ENCODE assay signal across 12 mouse cellular contexts in the genomic region with DNA sequence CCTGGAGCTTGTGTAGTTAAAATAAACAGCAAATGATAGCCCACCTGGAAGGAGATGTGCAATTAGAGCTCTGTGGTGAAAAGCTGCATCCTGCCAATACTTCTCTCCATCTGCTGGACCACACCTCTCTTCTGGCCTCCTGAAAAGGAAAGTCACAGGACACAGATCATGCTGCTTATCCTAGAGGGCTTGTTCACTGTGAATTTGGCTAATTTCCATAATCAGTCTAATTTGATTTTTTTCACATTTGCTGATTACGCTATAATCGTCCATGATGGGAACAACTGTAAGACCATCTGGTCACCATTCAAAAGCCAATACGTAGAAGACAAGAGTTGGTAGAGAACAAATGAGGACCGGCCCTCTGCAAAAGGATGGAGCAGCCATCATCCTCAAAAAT.
"Had no signal": no experiment of that assay in that cellular context is flagged by ENCODE, and none has a peak within 500 bp of the region (broad histone marks: within the 10 kb centered on the region; RNA-seq: fewer than 3 reads in every experiment).

No protein-coding gene starts in this region.

- H3K4me1 ChIP-seq: kidney, embryonic 15.5 days; midbrain, embryonic 12.5 days had no signal

- H3K27ac ChIP-seq: kidney, embryonic 15.5 days; liver, embryonic 14.5 days; macrophage; midbrain, embryonic 12.5 days had no signal

- H3K9me3 ChIP-seq: kidney, embryonic 15.5 days; midbrain, embryonic 12.5 days had no signal

- ATAC-seq: liver, postnatal 0 days; lung, postnatal 0 days; midbrain, embryonic 16.5 days had no signal

- H3K4me2 ChIP-seq: kidney, embryonic 15.5 days; lung, embryonic 14.5 days; midbrain, embryonic 12.5 days had no signal

- H3K9ac ChIP-seq: kidney, embryonic 15.5 days; liver, embryonic 14.5 days; liver, postnatal 0 days; lung, embryonic 14.5 days; midbrain, embryonic 12.5 days had no signal

- H3K27me3 ChIP-seq: kidney, embryonic 15.5 days; midbrain, embryonic 12.5 days had no signal

- H3K4me3 ChIP-seq: kidney, embryonic 15.5 days; midbrain, embryonic 12.5 days had no signal

- H3K36me3 ChIP-seq: kidney, embryonic 15.5 days; midbrain, embryonic 12.5 days had no signal

- DNase-seq: kidney, postnatal 10 days; kidney, postnatal 4 days; liver, postnatal 0 days; lung, embryonic 14.5 days; thymus, adult 18-20 months; thymus, postnatal 36 days had no signal
